Mouse (Mus musculus) ES-E14 (cell line): ENCODE data around the gene Fam189a1. TPM values are rescaled to one million over a fixed set of nuclear protein-coding genes. Genes with fewer than 3 reads are reported as not detected.
A peak's percentile ranks its signal among the peaks of the same experiment; 100 is the strongest.

Experiments
- DNase-seq: peaks from one replicate; pipeline ENCODE4 v3.0.0-alpha.2; 2013; ENCODE audit warnings: low read depth, low spot score
- H3K27ac ChIP-seq: 2 replicates; pipeline ENCODE4 v1.5.1; 2012; ENCODE audit warnings: low read depth, mild to moderate bottlenecking, low read length, moderate library complexity, mixed read lengths; ENCODE audit not compliant: poor library complexity, insufficient read depth, severe bottlenecking
- H3K36me3 ChIP-seq: 2 replicates; pipeline ENCODE4 v1.6.1; 2012; ENCODE audit warnings: mild to moderate bottlenecking, low read length, moderate library complexity, mixed read lengths; ENCODE audit not compliant: control insufficient read depth, poor library complexity, insufficient read depth, severe bottlenecking
- H3K4me1 ChIP-seq, 2 experiments: fragments of 150-350 bp in 1 of 2; sonication (generic) in 1 of 2; 2 replicates each; pipeline ENCODE4 v1.6.1; 2012; ENCODE audit warnings: low read length in 2 of 2, mild to moderate bottlenecking in 1 of 2, mixed read lengths in 1 of 2; ENCODE audit not compliant: control insufficient read depth in 2 of 2, insufficient read depth in 2 of 2, poor library complexity in 1 of 2
- H3K4me3 ChIP-seq, 2 experiments: fragments of 150-350 bp in 1 of 2; sonication (generic) in 1 of 2; 2 replicates each; pipeline ENCODE4 v1.5.1; 2012; ENCODE audit warnings: low read length in 2 of 2, low read depth in 1 of 2, mild to moderate bottlenecking in 1 of 2, mixed read lengths in 1 of 2; ENCODE audit not compliant: insufficient read depth in 1 of 2, poor library complexity in 1 of 2, severe bottlenecking in 1 of 2
- H3K9ac ChIP-seq: 2 replicates; pipeline ENCODE4 v1.6.1; 2012; ENCODE audit warnings: low read depth, mild to moderate bottlenecking, low read length, mixed read lengths; ENCODE audit not compliant: poor library complexity, insufficient read depth, severe bottlenecking
- H3K9me3 ChIP-seq: fragments of 150-350 bp; sonication (generic); 2 replicates; pipeline ENCODE4 v1.6.1; 2012; ENCODE audit warnings: low read depth, mild to moderate bottlenecking, low read length; ENCODE audit not compliant: control insufficient read depth, insufficient read depth
- CHD2 ChIP-seq: IDR thresholded peaks from 2 replicates; pipeline ENCODE4 v1.6.1; 2014; ENCODE audit warnings: mild to moderate bottlenecking, low read depth, low read length, inconsistent platforms
- HCFC1 ChIP-seq: IDR thresholded peaks from 2 replicates; pipeline ENCODE4 v1.6.1; 2012; ENCODE audit warnings: low read length, inconsistent platforms, borderline replicate concordance; ENCODE audit not compliant: insufficient read depth
- MAFK ChIP-seq: IDR thresholded peaks from 2 replicates; pipeline ENCODE4 v1.6.1; 2014; ENCODE audit warnings: mild to moderate bottlenecking, low read depth, low read length, inconsistent platforms; ENCODE audit not compliant: insufficient read depth
- ZC3H11A ChIP-seq: IDR thresholded peaks from 2 replicates; pipeline ENCODE4 v1.6.1; 2012; ENCODE audit warnings: low read depth, mild to moderate bottlenecking, inconsistent platforms, low read length, borderline replicate concordance
- ZNF384 ChIP-seq: IDR thresholded peaks from 2 replicates; pipeline ENCODE4 v1.6.1; 2012; ENCODE audit warnings: low read depth, low read length, inconsistent platforms
- in situ Hi-C, 2 experiments: fragments of 600-800 bp; cut with MboI; formaldehyde crosslinking; loops; one replicate each; pipeline ENCODE4 v1.15.1; 2025; ENCODE audit warnings: low sequenced_read_pairs in 2 of 2, inconsistent platforms in 1 of 2; ENCODE audit not compliant: unreplicated experiment in 2 of 2
- total RNA-seq: library from RNA; depleted of rRNA; stranded (reverse); fragments of 300-350 nt; gene quantifications from 2 replicates; pipeline ENCODE4 v1.2.3, GENCODE M21; 2012

The Fam189a1 gene
- total RNA-seq, 1 experiment = 0.67 TPM

- no peak for DNase-seq
- no peak overlapping the region for H3K4me3 ChIP-seq
Observed at GRCm38 (mm10) chr7:64840946-64841659, 315.3 kb downstream of the Fam189a1 start.

GRCm38 (mm10) chr7:64840576-64840895, 315.8 kb downstream of the Fam189a1 start:
- Histone ChIP-seq H3K9ac (no peak overlapping the region), H3K9me3 (no peaks in the 10 kb centered on the region), H3K4me1 (peaks cover 6 to 16% of the 10 kb centered on the region in 2 experiments; a peak in 3 of 4 replicates), H3K4me3 (peak overlapping the region in 1 of 2 experiments; percentile 50; a peak in 1 of 4 replicates), H3K36me3 (no peaks in the 10 kb centered on the region), H3K27ac (peak overlapping the region; percentile 95)
- no peak for TF ChIP-seq HCFC1
- TF ChIP-seq ZNF384 = no peak
- no peak for TF ChIP-seq CHD2
- TF ChIP-seq ZC3H11A = no peak
- TF ChIP-seq MAFK = no peak
- in situ Hi-C loops = no loop called here
- no peak for DNase-seq

More at GRCm38 (mm10) chr7:64840946-64841659, 315.3 kb downstream of the Fam189a1 start:
- in situ Hi-C loops = no loop called here
- Histone ChIP-seq H3K9me3 (no peaks in the 10 kb centered on the region), H3K4me1 (peaks cover 6 to 16% of the 10 kb centered on the region in 2 experiments; a peak in 3 of 4 replicates), H3K36me3 (no peaks in the 10 kb centered on the region), H3K9ac (no peak overlapping the region; the same call in 1 of the 2 replicates), H3K27ac (peak overlapping the region; percentile 36; the same call in 1 of the 2 replicates)
- TF ChIP-seq CHD2 (no peak), MAFK (no peak), ZNF384 (no peak), ZC3H11A (no peak), HCFC1 (no peak)

GRCm38 (mm10) chr7:64839801-64840575, 316.4 kb downstream of the Fam189a1 start:
- H3K36me3 ChIP-seq = no peaks in the 10 kb centered on the region
- TF ChIP-seq ZC3H11A (no peak; the same call in 1 of the 2 replicates), MAFK (peak; percentile 21; the same call in 1 of the 2 replicates)
- H3K9me3 ChIP-seq = no peaks in the 10 kb centered on the region
- peak; percentile 90 for DNase-seq
- H3K4me3 ChIP-seq = peak overlapping the region; percentile 49 to 50; a peak in 3 of 4 replicates
- H3K9ac ChIP-seq = peak overlapping the region; percentile 60
- peak overlapping the region; percentile 95 for H3K27ac ChIP-seq
- H3K4me1 ChIP-seq = peaks cover 6 to 16% of the 10 kb centered on the region in 2 experiments; a peak in 3 of 4 replicates
- in situ Hi-C loops = no loop called here

GRCm38 (mm10) chr7:64839281-64839680, 317.1 kb downstream of the Fam189a1 start:
- no peaks in the 10 kb centered on the region for H3K36me3 ChIP-seq
- peaks cover 6 to 16% of the 10 kb centered on the region in 2 experiments; a peak in 3 of 4 replicates for H3K4me1 ChIP-seq
- no peaks in the 10 kb centered on the region for H3K9me3 ChIP-seq
- H3K9ac ChIP-seq = no peak overlapping the region
- peak overlapping the region in 1 of 2 experiments; percentile 4; a peak in 1 of 4 replicates for H3K4me3 ChIP-seq
- in situ Hi-C loops = no loop called here
- no peak for DNase-seq
- TF ChIP-seq MAFK (no peak), ZNF384 (no peak), HCFC1 (no peak), ZC3H11A (no peak), CHD2 (no peak)
- H3K27ac ChIP-seq = peak overlapping the region; percentile 40
